Mouse (Mus musculus): ENCODE measurements at regions not wholly inside any gene's neighbourhood (a gene's known extent, or its start where the extent isn't known, plus 50 kb on each side); places are given as distances from the start of the nearest gene placed in this dataset.

DNA sequence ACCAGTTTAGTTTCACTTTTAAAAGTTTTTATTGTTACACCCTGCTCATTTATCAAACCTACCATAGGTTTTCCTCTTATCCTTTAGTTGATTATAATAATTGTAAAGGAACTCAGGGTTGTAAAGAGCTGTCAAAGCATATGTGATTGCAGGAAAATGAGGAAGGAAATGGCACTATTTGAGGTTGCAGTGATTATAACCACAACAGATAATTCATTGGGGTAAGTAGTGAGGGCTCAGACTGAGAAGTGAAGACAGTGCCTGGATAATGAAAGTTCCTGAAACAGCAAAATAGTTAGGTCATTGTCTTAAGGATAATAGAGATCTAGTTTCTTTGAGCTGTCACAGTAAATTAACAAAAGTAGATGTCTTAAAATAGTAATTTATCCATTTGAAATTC, 305.4 kb upstream of the Btbd3 start:
- no peak for TF ChIP-seq POLR2A (IDR thresholded peaks at IDR 0.05; ENCODE audit: borderline replicate concordance, low read depth, low read length)
- TF ChIP-seq CTCF (IDR thresholded peaks at IDR 0.05; ENCODE audit: low read depth, low read length): no peak
